Mouse (Mus musculus) hindbrain, postnatal 0 days (tissue): Measurements from ENCODE around the gene Atrnl1. TPM values are rescaled to one million over a fixed set of nuclear protein-coding genes. Genes with fewer than 3 reads are reported as not detected.

Source experiments
- ATAC-seq: fragments of 200-750 bp; cut with Nextera tagmentation; 2 replicates; pipeline ENCODE4 v1.8.0; 2017; ENCODE audit warnings: mild to moderate bottlenecking, moderate TSS enrichment, moderate library complexity
- DNase-seq: peaks from one replicate; pipeline ENCODE4 v3.0.0-alpha.2; 2015; ENCODE audit warnings: low spot score
- H3K27ac ChIP-seq: fragments of 300-500 bp; sonication (generic); 2 replicates; pipeline ENCODE4 v1.5.1; 2014; ENCODE audit warnings: mild to moderate bottlenecking
- H3K27me3 ChIP-seq: fragments of 300-500 bp; sonication (generic); 2 replicates; pipeline ENCODE4 v1.6.1; 2014; ENCODE audit warnings: low read length, mixed read lengths; ENCODE audit not compliant: insufficient read depth
- H3K36me3 ChIP-seq: fragments of 300-500 bp; sonication (generic); 2 replicates; pipeline ENCODE4 v1.6.1; 2014; ENCODE audit warnings: low read length, mixed read lengths; ENCODE audit not compliant: insufficient read depth
- H3K4me1 ChIP-seq: fragments of 300-500 bp; sonication (generic); 2 replicates; pipeline ENCODE4 v1.6.1; 2014; ENCODE audit warnings: antibody characterized with exemption, low read length, mixed read lengths; ENCODE audit not compliant: insufficient read depth
- H3K4me2 ChIP-seq: fragments of 300-500 bp; sonication (generic); 2 replicates; pipeline ENCODE4 v1.6.1; 2014; ENCODE audit warnings: low read depth, mild to moderate bottlenecking, low read length, moderate library complexity, mixed read lengths
- H3K4me3 ChIP-seq: fragments of 300-500 bp; sonication (generic); 2 replicates; pipeline ENCODE4 v1.5.1; 2014; ENCODE audit warnings: low read length
- H3K9ac ChIP-seq: fragments of 300-500 bp; sonication (generic); replicated peaks from 2 replicates; pipeline ENCODE4 v1.6.1; 2014; ENCODE audit warnings: mild to moderate bottlenecking, low read length, moderate library complexity, mixed read lengths
- H3K9me3 ChIP-seq: fragments of 300-500 bp; sonication (generic); 2 replicates; pipeline ENCODE4 v1.6.1; 2016; ENCODE audit warnings: low read length, mixed read lengths
- CTCF ChIP-seq: IDR thresholded peaks from 2 replicates; pipeline ENCODE4 v1.5.1; 2016; ENCODE audit warnings: antibody characterized with exemption, control low read depth, low read depth
- WGBS: fragments of 180-500 bp; shearing (Covaris S2); extraction: QIAGEN DNeasy Blood & Tissue Kit; methylation state at CpG from one replicate; pipeline ENCODE4 v1.1.7; 2014; 5-methylcytosine and 5-hydroxymethylcytosine counted together
- polyA plus RNA-seq: library from polyadenylated mRNA; unstranded; fragments of >200 nt; fragmentation: Nextera tagmentation; extraction: Ambion mirVana; gene quantifications from 2 replicates; pipeline ENCODE4 v1.2.1, GENCODE M21; 2015
- total RNA-seq: library from RNA; depleted of rRNA; stranded (reverse); fragments of >200 nt; gene quantifications from 2 replicates; pipeline ENCODE4 v1.2.3, GENCODE M21; 2014

Gene Atrnl1
- total and polyA plus RNA-seq, 2 experiments from 2014 or later: 4.4 to 46.0 TPM

DNA sequence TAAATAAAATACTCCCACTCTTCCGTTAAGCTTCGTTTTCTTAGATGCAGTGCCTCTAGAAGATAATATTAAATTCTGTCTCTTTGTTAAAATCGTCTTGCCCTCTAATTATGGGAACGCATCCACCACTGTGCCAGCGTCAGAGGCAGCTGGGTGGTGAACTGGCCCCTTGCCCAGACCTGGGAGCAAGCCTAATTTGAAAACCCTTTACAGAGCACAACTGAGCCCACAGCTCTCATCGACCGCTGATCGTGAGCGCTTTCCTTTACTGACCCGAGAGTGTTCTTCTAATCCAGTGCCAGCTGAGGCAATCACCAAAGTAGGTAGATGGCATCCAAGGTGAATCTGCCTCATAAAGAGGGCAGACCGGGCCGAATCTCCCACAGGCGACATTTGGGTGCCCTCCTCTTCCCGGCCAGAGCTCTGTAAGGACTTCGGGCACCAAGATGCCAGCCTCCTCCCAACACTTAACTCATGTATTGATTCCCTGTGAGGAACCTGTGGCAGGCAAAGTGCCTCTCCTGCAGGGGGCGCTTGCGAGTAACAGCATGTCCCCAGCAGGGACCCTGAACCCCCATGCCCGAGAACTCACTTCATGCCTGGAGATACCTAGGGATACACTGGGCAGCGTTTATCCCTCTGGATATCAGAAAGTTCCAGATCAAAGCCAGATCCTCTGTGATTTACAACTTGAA lies 507.5 kb downstream of the Atrnl1 start:
- no peaks in the 10 kb centered on the region for H3K4me1 ChIP-seq
- TF ChIP-seq CTCF: peak; percentile 48; the same call in 1 of the 2 replicates
- WGBS: 50% methylated on average over 19 of the region's 19 CpGs
- no peaks in the 10 kb centered on the region for H3K27me3 ChIP-seq
- ATAC-seq (peak; percentile 77; the same call in 1 of the 2 replicates), DNase-seq (peak; percentile 80)
- H3K4me2 ChIP-seq: peak overlapping the region; percentile 26; the same call in 1 of the 2 replicates
- H3K27ac ChIP-seq: no peak overlapping the region
- H3K9me3 ChIP-seq: no peaks in the 10 kb centered on the region
- H3K4me3 ChIP-seq: no peak overlapping the region
- no peak overlapping the region for H3K9ac ChIP-seq
- H3K36me3 ChIP-seq: no peaks in the 10 kb centered on the region

GRCm38 (mm10) chr19:58118864-58119263 lies 508.0 kb downstream of the Atrnl1 start:
- no peak for DNase-seq
- H3K9ac ChIP-seq: no peak overlapping the region
- ATAC-seq: no peak
- no peak overlapping the region for H3K27ac ChIP-seq
- H3K9me3 ChIP-seq: no peaks in the 10 kb centered on the region
- no peak overlapping the region for H3K4me2 ChIP-seq
- H3K27me3 ChIP-seq: no peaks in the 10 kb centered on the region
- 90% methylated on average over 11 of the region's 11 CpGs for WGBS
- no peak overlapping the region for H3K4me3 ChIP-seq
- no peaks in the 10 kb centered on the region for H3K4me1 ChIP-seq
- H3K36me3 ChIP-seq: no peaks in the 10 kb centered on the region
- TF ChIP-seq CTCF: no peak

DNA sequence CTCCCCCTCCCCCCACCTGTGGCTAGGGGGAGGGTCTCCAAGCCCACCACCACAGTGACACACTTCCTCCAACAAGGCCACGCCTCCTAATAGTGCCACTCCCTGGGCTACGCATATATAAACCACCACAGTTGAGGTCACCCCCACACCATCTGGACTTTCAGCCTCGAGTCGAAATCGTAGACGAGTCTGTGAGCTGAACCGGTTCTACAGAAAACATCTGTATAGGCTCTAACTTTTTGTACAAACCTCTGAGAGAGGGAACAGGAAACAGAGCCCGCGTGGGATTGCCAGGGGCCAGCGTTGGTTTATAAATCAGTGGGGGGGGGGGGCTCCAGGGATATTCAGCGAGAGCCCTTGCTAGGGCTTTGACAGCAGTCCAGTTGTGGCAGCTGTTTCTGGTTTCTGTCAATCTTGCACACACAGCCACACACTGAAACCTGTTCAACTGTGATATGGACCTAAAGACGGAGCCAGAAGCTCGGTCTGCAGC lies 508.9 kb downstream of the Atrnl1 start:
- H3K9ac ChIP-seq: no peak overlapping the region
- ATAC-seq (no peak), DNase-seq (no peak)
- 80% methylated on average over 13 of the region's 13 CpGs for WGBS
- no peak overlapping the region for H3K4me3 ChIP-seq
- no peak overlapping the region for H3K4me2 ChIP-seq
- no peak overlapping the region for H3K27ac ChIP-seq
- H3K36me3 ChIP-seq: no peaks in the 10 kb centered on the region
- no peak for TF ChIP-seq CTCF
- no peaks in the 10 kb centered on the region for H3K27me3 ChIP-seq
- no peaks in the 10 kb centered on the region for H3K4me1 ChIP-seq
- H3K9me3 ChIP-seq: no peaks in the 10 kb centered on the region

DNA sequence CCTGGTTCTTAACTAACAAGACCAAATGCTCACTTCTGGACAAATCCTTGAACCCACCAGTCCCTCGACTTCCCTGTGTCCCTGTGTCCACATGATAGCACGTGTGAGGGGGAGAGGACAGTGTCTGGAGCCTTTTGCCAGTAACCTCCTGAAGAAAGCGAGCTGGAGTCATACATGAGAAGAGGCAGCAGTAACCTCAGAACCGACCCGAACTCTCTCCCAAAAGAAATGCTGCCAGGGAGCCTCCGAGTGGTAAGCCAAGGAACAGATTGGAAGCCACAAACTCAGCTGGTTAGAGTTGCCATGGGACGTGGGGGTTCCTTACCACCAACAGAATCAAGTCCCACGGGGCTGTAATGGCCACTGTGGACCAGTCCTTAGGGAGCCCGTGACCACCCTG lies 509.8 kb downstream of the Atrnl1 start:
- Histone ChIP-seq H3K27me3 (no peaks in the 10 kb centered on the region), H3K4me2 (no peak overlapping the region), H3K27ac (no peak overlapping the region), H3K9ac (no peak overlapping the region), H3K4me1 (no peaks in the 10 kb centered on the region), H3K36me3 (no peaks in the 10 kb centered on the region), H3K9me3 (no peaks in the 10 kb centered on the region), H3K4me3 (no peak overlapping the region)
- ATAC-seq: no peak
- WGBS: 95% methylated on average over 9 of the region's 9 CpGs
- no peak for DNase-seq
- TF ChIP-seq CTCF: no peak

GRCm38 (mm10) chr19:58121628-58122027 lies 510.8 kb downstream of the Atrnl1 start:
- Histone ChIP-seq H3K4me1 (no peaks in the 10 kb centered on the region), H3K27me3 (no peaks in the 10 kb centered on the region), H3K36me3 (no peaks in the 10 kb centered on the region), H3K9me3 (no peaks in the 10 kb centered on the region), H3K4me2 (no peak overlapping the region), H3K27ac (no peak overlapping the region), H3K9ac (no peak overlapping the region), H3K4me3 (no peak overlapping the region)
- no peak for TF ChIP-seq CTCF
- ATAC-seq (no peak), DNase-seq (no peak)
- 54% methylated on average over 6 of the region's 6 CpGs for WGBS

- Histone ChIP-seq H3K4me3 (no peak overlapping the region), H3K4me1 (no peaks in the 10 kb centered on the region), H3K27me3 (no peaks in the 10 kb centered on the region), H3K4me2 (no peak overlapping the region), H3K36me3 (no peaks in the 10 kb centered on the region), H3K9me3 (no peaks in the 10 kb centered on the region), H3K9ac (no peak overlapping the region), H3K27ac (no peak overlapping the region)
- no peak for DNase-seq
- WGBS: 98% methylated on average over 3 of the region's 3 CpGs
- ATAC-seq: no peak
- no peak for TF ChIP-seq CTCF
Measured at GRCm38 (mm10) chr19:58123620-58124019, 512.8 kb downstream of the Atrnl1 start.

DNA sequence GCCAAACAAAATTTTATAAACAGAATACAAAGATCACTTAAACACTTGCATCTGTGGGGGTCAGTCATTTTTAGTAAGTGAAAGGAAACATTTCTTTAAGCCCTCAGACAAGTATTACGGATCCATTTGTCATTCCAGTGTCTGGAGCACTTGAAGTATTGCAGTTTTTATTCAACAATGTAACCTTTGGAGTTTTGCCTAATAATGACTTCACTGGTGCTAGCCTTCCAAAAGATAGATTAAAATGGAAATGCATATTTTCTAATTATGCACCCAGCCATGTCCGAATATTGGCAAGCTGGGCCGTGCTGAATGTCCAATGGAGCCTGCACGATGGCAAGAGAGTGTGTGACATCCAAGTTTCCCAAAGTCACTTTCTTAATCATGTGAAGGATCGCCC lies 513.7 kb downstream of the Atrnl1 start:
- no peaks in the 10 kb centered on the region for H3K4me1 ChIP-seq

More for the DNA sequence above, 513.7 kb downstream of the Atrnl1 start:
- no peak for TF ChIP-seq CTCF
- H3K27me3 ChIP-seq: no peaks in the 10 kb centered on the region
- ATAC-seq (no peak; the same call in 1 of the 2 replicates), DNase-seq (peak; percentile 47)
- no peak overlapping the region for H3K4me2 ChIP-seq
- no peaks in the 10 kb centered on the region for H3K9me3 ChIP-seq
- H3K27ac ChIP-seq: no peak overlapping the region
- no peak overlapping the region for H3K9ac ChIP-seq
- 52% methylated on average over 5 of the region's 5 CpGs for WGBS
- no peaks in the 10 kb centered on the region for H3K36me3 ChIP-seq
- no peak overlapping the region for H3K4me3 ChIP-seq
